Mouse (Mus musculus) frontal cortex, postnatal 10 days (tissue): Measurements from ENCODE around the gene Vps13c.

ENCODE experiments used
- DNase-seq, 2 experiments: peaks; one replicate each; pipeline ENCODE4 v3.0.0; 2022; ENCODE audit warnings: low spot score in 2 of 2, mixed read lengths in 1 of 2

Vps13c gene

DNA sequence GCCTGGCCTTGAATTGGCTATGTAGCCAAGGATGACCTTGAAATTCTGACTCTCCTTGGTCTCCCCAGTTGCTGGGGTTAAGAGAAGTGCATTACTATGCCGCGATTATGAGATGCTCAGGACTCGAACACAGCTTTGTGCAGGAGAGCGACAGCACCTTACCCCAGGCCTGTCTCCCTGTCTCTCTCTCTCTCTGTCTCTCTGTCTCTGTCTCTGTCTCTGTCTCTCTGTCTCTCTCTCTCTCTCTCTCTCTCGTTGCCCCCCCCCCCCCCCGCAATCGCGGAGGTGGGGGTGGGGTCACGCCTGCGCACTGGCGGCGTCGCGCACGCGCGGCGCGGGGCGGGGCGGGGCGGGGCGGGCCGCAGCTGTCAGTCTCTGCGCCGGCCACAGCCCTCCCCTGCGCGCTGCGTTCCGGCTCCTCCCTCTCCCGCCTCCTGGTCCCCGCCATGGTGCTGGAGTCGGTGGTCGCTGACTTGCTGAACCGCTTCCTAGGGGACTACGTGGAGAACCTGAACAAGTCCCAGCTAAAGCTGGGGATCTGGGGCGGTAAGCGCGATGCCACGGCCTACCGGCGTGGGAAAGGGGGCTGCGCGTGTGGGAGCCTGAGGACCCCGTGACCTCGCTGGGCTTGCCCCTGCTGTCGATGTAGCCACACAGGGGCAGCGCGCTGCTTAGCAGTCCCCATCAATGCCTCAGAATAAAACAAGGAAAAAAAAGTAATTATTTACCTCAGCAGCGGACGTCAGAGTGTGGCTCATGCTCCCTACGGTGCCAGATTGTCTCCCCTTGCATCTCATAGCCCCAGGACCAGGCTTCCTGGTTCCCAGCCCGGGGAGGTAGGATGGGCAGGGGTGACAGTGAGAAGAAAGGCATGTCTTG lies at the start of gene Vps13c:
Gene Vps13c, plus strand, starts transcription at position 416 of the 879 bp plus-strand sequence.
- peak; percentile 63 to 82 for DNase-seq

DNA sequence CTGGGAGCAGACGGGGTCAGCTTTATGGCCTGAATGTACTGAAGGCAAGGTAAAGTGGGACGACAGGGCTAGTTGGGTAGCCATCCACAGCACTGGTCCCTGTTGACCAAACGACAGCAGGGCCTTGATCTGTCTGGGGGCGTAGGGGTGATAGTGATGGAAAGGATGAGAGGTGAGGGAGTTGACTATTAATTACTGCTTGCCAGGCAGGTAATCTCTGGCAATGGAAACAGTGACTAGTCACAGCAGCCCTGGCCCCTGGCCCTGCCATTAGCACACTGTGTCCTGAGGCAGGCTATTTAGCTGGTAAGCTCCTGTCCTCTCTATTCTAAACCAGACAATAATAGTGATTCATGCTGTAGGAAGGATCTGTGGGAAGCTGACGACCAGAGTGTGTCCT lies 47.8 kb upstream of the Vps13c start:
- no peak for DNase-seq

DNA sequence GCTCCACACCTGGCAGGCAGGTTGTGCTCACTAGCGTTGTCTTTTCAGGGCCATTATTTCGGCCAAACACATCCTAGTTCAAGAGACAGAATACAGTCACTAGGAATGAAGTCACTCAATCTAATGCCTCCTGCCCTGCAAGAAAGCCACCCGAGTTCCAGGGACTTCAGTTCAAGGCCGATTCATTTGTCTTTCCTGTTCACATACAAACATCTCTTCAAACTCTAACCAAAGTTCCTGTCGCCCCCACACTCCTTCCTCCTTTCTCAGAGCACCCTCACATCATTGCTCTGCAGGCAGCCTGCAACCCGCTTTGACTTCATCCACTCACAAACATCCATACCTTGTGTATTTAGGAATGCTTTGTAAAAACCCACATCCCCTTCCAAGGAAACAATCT lies 46.7 kb upstream of the Vps13c start:
- no peak for DNase-seq

DNA sequence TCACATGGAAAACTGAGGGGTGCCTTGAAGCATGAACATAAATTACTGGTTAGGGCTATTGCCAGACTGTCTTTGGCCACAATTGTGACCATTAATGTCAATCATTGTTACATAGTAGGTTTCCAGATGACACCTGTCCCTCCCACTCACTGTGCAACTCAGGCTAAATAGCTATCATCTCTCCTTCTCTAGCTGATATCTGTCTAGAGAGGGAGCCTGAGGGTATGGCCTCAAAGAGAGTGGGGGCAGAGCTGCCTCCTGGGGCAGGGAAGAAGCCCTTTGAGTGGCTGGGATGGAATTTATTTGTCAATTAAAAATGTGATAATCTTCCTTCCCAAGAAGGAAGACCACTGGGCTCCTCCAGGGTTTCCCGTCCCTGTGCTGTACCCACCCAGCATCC lies 46.0 kb upstream of the Vps13c start:
- no peak for DNase-seq

DNA sequence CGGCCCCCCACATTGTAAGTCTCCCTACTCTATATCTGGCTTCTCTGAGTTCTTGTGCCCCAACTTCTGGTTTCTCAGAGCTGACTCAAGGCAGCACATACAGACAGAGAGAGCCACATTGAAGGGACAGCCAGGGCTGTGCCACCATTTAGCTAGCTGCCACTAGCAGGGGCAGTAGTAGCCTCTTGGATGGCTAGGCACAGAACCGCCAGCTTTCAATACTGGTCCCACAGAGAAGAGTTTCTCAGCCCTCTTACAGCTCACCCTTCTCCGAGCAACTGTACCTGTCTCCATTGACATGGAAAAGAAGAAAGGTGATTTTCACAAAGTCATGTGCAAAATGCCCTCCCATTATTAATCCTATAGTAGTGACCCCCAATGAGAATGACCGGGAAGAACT lies 45.5 kb upstream of the Vps13c start:
- no peak for DNase-seq

DNA sequence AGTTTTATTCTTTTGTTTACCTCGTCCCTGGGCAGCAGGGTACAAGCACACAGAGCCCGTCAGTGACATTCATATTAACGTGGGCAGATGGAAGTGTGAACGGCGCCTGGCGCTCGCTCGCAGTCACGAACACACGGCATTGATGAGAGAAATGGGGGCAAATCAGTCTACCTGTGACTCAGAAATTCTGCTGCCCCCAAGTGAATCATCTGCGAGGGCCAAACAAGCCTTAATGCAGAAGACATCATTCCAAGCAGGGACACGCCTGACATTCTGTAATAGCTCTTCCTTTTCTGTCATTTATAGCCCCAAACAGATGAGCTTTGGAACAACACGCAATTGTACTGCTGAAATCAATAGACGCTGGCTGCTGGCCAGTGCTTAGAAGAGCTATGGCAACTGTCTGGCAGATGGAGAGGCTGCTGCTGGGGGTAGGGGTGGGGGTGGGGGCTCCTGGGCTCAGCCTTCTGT lies 45.0 kb upstream of the Vps13c start:
- DNase-seq: peak in 1 of 2 experiments; percentile 39

DNA sequence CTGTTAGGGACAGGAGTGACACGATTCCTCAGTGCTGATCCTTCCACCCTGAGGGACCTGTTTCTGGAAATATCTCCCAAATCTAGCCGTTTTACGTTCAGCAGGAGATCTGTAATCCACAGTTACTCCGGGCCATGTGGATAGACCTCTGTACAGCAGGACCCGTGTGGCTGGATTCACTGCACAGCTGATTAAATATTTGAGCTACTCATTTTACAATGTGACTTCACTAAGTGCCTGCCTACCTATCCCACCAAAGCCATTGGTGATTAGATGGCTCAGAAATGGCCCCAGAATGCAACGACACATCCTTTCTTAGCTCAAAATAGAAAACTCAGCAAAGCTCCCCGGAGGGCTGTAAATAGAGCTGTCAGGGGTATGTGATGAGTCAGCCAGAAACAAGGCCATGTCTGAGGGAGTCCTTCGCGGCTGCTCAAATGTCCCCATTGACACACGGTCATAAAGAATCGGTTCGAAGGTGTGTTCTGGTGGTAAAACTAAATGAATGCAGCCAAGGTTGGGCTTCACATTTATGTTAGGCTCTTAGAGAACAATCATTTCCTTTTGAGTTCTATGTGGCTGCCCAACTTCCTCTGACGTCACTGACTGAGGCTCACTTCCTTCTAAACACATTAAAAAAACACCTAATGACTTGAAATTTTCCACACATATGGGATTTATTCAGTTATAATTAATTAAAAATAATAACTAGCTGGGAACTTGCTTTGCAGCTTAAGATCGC lies 40.9 kb upstream of the Vps13c start:
- DNase-seq: no peak

DNA sequence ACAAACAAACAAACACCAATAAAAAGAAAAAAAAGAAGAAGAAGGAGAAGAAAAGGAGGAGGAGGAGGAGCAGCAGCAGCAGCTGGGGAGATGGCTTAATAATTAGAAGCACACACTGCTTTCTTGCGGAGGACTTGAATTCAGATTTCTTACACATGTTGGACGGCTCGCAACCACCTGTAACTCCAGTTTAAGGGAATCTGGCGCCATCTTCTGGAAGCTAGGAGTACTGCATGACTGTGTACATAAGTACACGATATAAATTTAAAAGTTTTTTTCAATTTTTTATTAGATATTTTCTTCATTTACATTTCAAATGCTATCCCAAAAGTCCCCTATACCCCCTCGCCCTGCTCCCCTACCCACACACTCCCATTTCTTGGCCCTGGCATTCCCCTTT lies 38.0 kb upstream of the Vps13c start:
- DNase-seq: peak in 1 of 2 experiments; percentile 30

DNA sequence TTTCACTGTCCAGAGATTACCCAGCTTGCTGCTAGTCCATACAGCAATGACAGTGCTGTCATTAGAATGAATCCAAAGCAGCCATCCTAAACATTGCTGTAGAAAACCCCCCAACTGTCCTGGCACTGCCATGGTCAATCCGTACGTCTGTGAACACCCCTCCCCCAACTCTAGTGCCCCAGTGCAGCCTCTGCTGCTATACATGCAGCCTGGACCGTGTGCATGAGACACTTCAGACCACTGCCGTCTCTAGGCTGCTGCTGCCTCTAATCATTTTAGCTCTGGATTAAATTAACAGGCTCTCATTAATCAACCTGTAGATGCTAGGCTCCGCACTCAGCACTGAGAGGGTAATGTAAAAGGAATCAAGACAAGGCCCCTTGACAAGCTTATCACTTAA lies 33.2 kb upstream of the Vps13c start:
- DNase-seq: no peak

DNA sequence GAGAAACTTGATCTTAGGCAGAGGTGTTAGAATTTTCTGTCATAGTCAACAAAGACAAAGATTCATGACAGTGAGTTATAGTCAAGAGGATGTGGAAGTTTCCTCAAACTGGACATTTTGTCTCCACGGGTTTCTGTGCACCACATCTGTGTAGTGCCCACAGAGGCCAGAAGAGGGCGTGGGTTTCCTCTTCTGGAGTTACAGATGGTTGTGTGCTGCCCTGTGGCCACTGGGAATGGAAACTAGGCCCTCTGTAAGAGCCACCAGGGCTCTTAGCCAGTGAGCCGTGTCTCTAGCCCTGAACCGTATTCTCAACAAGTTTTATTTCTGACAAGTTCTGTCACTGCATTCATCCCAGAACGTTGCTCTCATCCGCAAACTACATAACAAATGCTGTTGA lies 29.7 kb upstream of the Vps13c start:
- DNase-seq: no peak

DNA sequence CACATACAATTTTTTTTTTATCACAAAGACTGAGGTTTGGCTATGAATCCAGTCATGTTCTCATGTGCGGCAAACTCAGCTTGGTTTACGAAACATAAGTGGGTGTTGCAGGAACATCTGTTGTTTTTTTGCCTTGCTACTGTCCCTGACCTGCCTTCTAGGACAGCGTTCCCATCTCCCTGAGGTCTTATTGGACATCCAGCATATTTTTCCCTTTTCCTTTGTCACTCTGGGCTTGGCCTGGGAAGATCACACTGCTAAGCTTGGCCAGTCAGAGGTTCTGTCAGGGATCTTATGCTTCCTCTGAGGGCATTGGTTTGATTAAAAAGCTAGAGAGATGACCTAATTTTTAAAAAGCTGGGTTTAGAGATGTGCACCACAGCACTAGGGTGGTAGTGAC lies 29.1 kb upstream of the Vps13c start:
- no peak for DNase-seq

DNA sequence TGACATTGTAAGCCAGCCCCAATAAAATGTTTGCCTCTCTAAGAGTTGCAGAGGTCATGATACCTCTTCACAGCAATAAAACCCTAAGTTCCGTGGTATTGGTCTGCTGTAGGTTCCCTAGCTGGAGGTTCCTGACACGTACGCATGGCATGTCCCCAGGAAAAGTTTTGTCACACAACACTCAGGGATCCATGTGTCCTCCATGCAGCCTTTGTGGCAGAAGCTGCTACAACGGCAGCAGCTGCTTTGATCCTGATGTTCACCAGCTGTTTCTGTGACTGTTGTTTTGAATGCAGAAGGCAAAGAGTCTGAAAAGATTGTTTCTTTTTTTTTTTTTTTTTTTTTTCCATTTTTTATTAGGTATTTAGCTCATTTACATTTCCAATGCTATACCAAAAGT lies 27.0 kb upstream of the Vps13c start:
- DNase-seq: no peak

DNA sequence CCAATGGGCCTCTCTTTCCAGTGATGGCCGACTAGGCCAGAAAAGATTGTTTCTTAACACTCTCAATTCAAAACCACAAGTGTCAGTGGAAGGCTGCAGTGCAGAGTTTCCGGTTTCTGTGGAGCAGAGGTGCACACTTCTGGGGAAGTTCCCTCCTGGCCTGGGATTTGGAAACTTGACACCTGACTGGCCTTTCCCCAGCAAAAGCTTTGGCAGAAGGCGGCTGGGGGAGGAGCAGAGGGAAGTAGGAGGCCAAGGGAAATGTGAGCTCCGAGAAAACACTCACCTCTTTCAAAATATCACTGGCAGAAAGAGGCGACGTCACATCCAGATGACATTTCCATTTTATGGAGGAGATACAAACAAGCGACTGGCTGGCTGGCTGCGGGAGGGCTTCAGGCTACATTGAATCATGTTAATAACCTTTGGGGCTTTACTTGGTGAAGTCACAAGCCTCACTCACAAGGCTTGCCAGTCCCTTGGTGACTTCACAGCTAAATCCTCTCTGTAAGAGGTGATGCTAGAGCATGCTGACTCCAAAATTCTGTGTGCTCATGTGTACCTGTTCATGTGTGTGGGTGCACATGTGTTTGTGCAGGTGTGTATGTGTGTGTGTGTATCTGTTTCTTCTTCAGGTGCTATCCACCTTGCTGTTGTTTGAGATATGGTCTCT lies 26.4 kb upstream of the Vps13c start:
- DNase-seq: no peak

DNA sequence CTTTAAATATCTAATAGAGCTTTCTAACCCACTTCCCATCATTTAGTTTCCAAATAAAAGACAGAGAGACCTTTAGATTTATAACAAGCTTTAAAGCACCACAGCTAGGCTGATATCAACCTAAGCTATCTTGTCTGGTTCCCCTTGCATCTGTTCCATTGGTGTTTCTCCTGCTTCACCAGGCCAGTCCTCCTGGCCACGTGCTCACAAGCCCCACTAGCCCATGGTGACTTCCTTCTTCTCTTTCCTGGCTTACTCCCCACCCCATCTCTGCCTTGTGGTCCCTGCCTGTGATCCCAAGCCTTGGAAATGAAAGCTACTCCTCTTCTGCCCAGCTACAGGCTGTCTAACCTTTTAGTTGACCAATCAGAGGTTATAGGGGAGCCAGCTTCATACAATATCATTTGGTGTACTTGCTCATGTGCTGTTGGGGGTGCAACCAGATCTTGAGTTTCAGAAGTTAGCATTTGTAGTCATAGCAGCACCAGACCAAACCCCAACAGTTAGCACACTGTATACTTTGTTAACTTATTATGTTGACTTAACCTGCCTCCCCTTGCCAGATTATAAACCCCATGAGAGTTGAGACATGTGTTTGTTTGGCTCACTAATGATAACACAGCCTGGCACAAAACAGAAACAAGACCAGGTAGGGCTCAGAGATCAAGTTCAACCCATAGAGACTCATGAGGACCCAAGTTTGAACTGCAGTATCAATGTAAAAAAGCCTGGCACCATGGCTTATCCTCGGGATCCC lies 23.8 kb upstream of the Vps13c start:
- no peak for DNase-seq

DNA sequence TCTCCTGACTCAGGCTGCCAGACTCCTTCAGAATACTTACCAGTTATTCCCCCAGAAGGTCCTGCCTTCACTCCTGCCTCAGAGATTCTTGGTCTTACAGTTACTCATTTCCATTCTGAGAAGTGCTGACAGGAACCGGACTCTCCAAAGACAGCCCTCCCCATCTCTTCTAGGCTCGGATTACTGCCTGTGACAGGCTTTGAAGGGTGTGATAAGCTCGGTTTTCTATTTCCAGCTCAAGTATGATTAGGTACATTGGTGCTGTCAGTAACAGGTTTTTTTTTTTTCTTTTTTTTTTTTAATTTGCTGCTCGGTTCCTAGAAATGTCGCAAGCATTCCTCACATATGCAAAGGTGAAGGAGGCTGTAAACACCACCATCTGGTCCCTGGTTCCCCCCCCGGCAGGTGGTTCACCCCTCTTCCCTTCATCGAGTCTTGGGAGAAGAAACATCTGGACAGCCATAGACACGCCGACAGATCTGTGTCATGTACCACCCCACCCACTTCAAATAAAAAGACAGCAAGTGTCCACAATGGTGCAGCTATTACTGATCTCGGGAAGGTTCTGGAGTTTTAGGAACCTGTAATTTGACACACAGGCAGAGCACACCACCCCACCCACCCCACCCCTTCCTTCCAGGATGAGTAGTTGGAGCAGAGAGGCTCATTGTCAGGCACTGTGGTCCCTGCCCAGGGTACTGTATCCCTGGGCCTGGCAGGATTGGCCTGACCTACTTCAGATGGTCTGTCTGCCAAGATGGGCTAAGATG lies 22.1 kb upstream of the Vps13c start:
- DNase-seq: no peak

DNA sequence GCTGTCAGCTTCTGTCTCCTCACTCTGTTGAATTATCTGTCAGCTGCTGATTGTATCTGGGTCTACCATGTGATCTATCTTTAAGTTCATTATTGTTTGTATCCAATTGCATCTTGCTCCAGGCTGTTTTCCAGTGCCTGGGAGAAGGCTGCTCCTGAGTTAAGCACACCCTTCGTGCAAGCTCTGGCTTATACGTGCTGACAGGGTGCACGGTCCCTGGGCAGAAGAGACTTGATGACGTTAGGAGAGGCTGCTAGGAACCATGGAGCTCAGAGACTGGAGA lies 21.6 kb upstream of the Vps13c start:
- DNase-seq: no peak

DNA sequence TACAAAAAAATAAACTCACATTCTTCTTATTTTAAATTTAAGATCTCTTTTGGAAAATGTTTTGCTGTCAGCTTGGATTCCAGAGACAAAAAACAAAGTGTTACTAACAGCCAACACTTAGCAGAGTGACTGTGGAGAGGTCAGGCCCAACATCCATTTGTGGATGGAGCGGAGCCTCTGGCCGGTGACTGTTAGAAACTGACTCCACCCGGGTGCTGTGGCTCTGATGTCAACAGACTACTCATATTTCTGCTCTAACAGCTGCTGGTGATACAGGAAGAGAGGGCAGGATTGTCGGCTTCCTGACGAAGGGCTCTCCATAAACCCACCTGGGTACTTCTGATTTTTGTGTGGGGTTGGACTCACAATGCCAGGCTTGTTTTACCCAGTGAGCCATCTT lies 17.1 kb upstream of the Vps13c start:
- DNase-seq: no peak

DNA sequence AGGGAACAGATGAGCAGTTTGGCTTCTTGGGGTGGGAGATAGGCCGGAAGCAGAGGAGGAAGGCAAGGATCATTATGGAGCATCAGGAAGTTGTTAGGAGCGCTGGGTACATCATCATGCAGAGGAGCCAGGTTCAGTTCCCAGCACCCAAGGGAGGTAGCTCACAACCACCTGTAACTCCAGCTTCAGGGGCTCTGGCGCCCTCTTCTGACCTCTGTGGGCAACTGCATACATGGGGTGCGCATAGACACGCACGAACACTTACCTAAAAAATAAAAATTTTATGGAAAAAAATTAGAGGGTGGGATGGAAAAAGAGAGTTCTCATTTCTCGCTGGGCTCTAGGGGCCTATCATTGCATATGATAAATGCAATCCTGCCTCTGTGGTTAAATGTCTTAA lies 14.7 kb upstream of the Vps13c start:
- DNase-seq: no peak

DNA sequence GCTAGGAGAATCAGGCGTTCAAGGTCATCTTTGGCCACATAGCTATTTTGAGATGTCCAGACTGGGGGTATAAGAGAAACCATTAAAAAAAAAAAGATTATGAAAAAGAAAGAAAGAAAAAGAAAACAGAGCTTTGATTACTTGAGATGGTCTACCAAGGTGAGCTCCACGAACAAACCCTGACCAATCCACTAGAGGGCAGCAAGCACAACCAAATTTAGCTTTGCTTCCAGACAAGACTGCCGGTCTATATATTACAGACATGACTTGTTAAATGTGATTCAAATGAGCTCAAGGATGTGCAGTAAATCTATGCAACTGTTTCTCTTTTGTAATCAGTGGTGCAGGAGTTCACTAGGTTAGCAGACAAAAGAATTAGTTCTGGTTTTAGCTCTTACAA lies 12.0 kb upstream of the Vps13c start:
- DNase-seq: peak in 1 of 2 experiments; percentile 43

DNA sequence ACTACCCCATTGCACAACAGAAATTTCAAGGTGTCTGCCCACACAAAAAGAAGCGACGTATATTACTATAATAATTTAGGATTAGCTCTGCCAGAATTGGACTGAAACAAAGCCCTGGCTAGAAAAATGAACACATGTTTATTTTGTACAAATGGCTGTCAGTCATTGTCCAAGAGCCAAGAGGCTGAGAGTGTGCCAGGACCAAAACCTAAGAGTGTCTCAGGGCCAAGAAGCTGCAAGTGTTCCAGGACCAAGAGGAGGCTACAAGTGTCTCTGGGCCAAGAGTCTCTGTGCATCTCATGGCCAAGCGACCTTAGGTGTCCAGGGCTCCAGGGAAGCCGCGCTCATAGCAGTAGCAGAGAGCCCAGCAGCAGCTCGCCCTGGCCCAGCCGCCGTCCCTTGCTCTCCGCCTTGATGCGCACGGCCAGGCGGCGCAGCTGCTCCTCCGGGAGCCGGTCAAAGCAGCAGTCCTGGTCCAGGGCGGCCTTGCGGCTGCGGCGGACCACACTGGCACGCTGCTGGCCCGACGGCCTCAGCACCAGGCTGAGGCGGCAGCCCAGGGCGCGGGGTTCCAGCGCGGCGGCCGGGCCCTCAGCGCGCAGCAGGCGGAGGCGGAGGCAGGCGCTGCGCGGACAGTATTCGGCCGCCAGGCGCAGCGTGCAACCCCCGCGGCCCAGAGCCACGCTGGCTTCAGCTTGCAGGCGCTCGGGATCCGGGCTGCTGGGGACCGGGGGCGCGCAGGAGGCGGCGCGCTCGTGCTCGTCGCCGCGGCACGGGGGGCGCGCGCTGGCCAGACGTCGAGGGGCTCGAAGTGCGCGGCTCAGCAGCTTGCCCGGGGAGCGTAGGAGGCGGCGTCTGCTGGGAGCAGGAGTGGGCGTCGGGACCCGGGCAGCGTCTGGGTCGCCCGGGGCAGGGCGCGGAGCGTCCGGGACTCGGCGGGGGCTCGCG lies 9.5 kb upstream of the Vps13c start:
- peak in 1 of 2 experiments; percentile 48 for DNase-seq
